Mouse (Mus musculus) right cerebral cortex, postnatal 25 days (tissue): ENCODE measurements at regions not wholly inside any gene's neighbourhood (a gene's known extent, or its start where the extent isn't known, plus 50 kb on each side); places are given as distances from the start of the nearest gene placed in this dataset.

Experiments
- DNase-seq: peaks from one replicate; pipeline ENCODE4 v3.0.0; 2022

DNA sequence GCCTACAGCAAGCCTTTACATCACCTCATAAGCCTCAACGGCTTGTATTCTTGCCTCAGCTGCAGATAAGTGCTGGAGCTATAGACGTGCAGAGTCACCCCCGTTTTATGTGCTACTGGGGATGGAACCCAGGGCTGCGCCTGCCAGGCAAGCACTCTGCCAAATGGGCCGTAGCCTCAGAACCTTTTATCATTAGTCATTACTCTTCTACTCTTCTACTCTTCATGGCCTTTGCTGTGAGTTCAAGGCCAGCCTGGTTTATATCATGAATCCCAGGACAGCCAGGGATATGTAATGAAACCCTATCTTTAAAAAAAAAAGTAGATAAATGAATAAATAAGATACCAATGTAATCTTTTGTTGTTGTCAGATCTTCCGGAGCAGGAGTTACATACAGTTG is 216.6 kb upstream of the Auts2 start:
- no peak for DNase-seq

DNA sequence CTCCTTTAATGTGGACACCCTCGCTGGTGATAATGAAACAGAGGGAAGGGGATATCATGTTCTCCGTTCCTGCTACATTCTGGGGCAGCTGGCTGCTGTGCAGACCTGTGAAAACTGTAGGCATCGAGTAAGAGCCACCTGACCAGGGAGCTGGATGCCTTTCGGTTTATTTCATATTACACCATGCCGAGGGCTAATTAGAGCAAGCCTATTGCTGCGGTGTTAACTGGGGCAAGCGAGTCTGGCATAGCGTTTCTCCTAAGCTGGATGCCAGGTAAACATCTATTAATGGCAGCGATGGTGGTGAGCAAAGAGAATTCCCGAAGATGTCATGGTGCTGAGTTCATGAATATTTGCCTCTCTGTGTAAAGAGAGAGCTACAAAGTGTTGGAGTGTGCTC is 215.8 kb upstream of the Auts2 start:
- no peak for DNase-seq

DNA sequence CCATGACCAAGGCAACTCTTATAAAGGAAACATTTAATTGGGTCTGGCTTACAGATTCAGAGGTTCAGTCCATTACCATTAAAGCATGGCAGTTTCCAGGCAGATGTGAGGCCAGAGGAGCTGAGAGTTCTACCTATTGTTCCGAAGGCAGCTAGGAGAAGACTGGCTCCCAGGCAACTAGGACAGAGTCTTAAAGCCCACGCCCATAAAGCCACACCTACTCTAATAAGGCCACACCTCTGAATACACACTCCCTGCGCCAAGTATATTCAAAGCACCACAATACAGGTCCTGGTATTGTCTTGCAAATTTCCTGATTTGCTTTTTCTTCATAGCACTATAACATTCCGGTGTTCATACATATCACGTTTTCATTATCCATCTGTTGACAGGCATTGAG is 194.8 kb upstream of the Auts2 start:
- DNase-seq: no peak

DNA sequence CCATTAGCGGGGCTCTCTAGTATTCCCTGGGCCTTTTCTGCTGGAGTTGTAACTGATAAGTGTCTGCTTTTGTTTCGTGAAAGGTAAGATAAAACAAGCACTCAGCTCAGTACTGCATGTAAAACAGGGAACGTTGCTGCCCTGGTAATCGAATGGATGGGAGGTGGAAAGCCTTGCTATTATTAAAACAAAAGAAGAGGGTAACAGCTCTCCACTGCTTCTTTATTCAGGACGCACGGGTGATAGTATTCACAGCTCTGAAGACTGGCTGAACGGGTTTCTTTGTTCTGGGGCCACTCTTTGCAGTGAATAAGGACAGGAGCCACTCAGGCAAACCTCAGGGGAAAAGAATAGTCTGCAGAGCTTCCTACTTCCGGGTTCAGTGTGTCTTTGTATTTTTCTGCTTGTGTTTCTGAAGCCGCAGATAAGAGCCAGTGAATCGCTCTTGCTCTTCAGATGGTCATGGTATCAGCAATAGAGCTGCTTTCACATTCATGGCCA is 185.6 kb upstream of the Auts2 start:
- DNase-seq: no peak

DNA sequence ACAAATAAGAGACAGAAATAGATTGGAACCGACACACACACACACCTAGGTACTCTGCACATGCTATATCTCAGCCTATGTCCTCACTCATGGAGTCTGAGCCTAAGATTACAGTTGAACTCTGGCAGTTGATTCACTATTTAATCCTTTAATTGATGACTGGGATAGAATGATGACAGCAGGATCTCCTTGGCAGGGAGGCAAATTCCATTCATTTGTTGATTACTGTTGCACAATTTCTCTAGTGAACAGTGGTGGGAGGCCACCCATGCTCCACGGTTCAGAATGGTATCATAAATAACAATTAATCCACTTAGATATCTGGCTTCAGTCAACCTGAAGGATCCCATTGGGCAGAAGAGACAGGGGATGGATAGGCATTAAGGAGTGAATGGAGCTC is 181.3 kb upstream of the Auts2 start:
- DNase-seq: no peak

DNA sequence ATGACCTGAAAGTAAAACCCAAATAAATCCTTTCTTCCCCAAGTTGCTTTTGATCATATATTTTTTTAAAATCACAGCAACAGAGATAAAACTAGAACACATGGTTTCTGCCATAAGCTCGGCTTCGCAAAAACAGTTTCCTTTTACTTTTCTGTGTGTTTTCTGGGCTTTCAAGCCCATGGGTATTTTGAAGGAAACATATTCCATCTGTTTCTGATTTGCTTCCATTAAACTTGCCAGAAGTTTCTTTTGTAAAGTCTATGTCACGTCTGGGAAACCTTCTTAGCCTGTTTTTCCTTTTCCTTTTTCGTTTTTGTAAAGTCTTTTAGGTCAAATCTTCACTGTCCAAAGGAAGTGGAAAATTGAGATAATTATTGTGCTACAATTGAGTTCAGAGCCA is 167.2 kb upstream of the Auts2 start:
- DNase-seq: no peak

DNA sequence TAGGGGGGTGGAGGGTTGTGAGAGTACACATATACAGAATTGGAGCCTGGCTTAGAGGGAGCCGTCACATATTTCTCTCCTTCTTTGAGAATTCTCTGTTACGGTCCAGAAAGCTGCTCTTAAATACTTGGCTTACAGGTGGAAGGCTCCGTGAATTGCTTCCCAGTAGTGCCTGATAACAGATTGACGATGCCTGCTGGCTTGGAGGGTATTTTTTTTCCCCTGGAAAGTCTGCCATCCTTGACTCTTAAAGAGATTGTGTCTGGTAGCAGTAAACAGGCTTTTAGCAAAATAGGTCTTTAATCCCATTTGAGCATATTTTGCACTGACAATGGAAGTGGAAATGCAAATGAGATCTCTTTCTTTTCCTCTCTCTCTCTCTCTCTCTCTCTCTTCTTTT is 164.4 kb upstream of the Auts2 start:
- DNase-seq: no peak

DNA sequence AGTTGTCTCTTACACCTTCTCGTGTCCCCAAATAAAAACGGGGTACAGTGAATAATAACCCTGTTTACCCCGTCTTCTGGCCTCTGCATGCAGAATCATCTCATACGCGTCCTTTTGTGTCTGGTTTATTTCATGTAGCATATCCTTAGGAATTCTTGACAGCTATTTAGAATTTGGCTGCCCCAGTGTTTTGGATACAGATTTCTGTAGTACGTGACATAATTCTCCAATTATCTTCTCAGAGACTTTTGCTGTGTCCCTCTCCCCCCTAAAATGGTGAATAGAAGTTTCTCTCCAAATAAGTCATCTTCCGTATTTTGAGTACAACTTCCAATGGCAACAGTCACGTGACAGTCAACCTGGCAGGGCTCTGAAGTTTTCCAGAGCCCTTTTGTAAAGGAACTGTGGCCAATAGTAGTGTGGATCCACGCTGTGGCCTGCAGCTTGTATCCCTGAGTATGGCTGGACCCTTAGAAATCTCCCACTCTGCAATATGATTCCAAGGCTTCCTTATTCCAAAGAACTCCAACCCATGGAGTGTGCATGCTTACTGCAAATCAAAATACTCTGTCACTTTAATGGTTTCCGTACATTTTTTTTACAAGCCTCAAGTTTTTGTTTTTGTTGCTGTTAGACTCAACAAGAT is 160.4 kb upstream of the Auts2 start:
- DNase-seq: no peak

DNA sequence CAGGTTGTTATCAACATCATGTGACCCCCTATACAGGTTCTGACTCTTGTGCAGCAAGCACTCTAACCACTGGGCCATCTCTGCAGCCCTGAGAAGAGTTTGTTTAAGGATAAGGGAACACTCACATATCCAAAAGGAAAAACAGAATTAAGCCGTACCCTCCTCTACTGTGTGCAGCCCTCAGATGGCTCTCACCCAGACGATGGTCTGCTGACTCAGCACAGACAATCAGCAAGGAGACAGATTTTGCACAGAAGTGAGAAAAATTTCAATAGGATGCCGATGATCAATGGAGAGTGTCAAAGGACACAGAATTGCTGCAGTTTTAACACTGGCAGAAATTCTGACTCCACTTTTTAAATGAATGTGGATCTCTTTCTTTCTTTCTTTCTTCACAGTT is 159.4 kb upstream of the Auts2 start:
- no peak for DNase-seq

DNA sequence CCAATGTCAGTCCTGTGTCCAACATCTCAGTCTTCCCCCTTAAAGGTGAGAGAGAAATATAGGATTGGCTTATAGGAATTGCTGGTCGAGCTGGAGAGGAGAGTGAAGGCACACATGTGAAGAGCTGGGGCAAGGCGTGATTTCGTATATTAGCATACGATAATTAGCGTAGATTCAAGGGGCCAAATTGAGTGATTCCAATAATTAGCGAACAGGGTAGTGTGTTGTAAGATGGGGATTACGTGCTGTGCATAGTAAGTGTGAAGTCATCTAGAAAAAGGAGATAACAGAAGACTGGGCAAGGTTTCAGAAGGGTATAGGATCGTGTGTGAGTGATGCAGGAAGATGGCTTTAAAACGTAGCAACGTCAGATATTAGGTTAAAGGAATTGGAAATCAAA is 147.6 kb upstream of the Auts2 start:
- no peak for DNase-seq

DNA sequence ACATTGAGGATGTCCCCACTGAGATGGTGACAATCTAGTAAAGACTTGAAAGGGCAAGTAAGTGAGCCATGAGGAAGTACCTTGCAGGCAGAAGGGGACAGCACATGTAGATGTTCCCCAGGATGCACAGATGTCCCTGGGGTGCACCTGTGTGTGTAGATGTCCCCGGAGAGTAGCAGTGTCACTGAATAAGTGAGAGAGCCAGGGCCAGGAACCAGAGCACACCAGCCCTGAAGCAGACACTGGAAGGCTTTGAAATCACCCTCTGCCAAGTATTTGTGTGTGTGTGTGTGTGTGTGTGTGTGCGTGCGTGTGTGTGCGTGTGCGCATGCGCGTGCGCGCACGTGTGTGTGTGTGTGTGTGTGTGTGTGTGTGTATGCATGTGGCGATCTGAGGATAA is 132.1 kb upstream of the Auts2 start:
- DNase-seq: no peak

DNA sequence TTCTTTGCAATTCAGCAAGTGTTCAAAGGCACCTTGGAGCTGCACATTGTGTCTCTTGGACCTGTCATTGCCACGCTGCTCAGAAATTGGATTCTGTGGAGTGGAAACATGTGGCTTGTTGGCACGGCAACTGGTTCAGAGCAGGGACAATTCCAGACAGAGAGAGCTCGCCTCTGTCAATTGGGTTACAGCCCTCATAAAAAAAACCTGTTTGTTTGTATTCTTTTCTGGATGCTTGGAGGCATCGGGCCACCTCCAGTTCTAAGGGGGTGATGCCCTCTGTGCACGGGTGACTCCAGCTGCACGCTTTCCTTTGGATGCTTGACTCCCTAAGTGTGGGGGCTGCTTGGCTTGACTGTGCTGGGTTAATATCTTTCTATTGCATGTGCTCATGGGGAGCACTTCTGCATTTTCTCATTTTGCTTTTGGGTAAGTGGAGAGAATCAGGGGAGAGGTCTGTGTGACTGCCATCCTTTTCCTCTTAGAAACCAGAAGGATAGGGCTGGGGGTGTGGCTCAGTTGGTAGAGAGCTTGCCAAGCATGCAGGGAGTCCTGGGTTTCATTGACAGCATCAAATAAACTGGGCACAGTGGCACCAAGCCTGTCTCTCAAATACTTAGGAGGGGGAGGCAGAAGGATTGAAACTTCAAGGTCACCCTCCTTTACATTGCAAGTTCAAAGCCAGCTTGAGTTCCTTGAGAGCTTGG is 130.6 kb upstream of the Auts2 start:
- no peak for DNase-seq

DNA sequence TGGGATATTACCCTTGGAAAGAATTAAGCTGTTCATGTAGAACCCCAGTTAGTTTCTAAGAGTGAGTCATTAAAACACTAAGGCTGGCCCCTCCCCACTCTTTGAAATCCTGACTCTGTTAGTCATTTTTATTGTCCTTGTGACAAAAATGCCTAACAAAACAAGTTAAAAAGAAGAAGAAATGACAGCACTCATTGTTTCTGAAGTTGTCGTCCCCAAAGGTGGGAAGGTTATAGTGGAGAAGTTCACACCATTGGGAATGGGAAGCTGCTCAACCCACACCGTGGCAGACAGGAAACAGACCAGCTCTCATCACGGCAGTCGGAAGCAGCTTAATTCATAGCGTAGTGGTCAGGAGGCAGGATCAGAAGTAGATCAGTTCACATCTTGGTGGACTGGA is 128.4 kb upstream of the Auts2 start:
- DNase-seq: no peak

DNA sequence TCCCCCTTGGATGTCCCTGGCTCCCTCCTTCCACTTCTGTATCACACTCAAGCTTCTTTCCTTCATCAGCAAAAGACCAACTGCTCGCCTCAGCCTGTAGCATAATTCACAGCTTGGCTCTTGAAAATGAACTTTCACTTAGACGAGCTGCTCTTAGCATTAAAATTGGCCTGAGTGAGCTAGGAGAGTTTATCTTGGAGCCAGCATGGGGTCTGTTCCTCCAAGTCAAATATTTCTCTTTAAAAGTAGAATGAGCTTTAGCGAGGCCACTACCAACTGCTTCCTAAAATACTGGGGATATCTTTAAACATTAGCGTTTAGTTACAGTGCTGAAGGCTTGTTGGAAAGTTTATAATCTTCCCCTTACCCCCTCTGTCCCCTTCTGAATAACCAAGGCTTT is 124.2 kb upstream of the Auts2 start:
- no peak for DNase-seq

DNA sequence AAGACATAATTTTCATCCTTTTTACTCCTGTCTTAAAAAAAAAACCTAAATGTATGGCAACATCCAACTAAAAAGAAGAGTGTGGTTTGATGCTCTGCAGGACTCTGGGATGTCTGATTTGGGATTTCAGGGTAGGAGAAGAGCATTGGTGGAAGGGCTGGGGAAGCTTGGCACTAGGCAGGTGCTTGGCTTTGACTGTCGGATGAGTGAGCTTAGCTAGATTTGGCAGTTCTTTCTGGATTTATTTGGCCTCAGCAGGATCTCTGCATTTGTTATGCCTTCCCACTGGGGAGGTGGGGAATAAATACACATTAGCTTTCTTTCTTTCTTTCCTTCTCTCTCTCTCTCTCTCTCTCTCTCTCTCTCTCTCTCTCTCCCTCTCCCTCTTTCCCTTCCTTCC is 118.1 kb upstream of the Auts2 start:
- DNase-seq: no peak

DNA sequence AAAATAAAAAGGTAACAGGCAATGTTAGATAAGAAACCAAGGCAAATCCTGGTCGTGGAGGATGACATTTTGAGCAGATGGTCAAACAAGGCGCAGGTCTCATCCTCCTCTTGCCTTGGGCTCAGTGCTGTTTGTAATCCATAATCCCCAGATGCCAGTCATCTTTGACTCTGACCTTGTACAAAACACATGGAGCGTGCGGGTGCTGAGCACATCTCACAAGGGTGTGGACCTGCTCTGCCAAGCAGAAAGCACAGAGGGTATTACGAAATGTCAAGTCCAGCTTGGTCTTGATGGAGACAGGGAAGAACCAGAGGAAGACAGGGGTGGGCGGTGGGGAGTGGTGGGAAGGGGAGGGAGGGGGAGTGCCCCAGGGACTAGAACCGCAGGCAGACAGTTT is 116.9 kb upstream of the Auts2 start:
- no peak for DNase-seq

DNA sequence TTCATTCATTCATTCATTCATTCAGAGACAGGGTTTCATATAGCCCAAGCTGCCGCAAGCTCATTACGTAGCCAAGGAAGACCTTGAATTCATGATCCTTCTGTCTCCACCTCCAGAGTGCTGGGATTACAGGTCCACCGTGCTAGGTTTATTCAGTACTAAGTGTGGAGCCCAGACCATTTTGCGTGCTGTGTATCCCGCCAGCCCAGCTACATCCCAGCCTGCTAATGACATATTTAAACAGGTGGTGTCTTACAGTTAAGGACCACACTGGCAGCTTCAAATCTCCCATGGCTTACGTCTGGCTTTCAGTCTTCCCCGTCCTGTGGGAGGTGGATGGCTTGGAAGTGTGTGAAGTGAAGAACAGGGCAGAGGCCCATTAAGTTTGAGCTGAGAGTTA is 111.2 kb upstream of the Auts2 start:
- no peak for DNase-seq

DNA sequence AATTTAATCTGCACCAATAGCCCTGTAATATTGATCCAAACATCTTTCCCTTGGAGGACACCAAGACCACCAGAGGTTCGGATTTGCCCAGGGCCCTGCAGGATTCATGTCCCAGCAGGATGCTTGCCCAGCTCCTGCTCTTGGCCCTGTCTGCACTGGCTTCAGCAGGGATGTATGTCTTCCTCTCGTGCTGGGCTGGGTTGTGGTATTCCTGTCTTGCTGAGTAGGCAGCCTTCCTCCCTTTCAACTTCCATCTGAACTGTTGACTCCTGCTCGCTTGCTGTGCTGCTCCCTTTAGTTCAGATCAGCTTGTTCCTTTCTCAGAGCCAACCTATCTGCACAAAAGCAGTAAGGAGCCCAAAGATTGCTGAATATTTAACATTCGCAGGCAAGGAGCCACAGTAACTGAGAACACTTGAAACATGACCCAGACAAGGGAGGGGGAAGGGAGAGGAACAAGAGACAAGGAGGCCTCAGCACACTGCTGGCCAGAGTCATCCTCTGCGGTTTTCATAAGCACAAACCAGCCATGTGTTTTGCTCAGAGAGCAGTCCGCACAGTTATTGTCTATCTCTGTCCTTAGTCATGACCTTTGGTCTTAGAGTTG is 110.7 kb upstream of the Auts2 start:
- DNase-seq: peak; percentile 8

DNA sequence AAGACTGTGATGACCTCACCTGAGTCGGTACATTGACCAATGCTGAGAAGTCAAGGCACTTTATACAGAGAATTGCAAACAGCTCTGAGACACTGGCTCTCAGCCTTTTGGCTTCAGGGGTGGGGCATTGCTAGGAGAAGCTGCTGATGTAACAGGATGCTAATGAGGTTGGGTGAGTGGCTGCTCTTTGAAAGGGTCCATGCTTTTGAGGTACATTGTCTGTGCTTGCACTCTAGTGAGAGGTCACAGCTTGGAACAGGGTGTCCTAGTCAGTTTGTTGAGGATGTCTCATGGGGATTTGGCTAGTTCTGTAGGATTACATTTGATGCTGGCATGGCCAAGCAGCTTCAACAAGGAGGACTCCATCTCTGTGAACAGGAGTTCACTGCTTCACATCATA is 109.1 kb upstream of the Auts2 start:
- no peak for DNase-seq

DNA sequence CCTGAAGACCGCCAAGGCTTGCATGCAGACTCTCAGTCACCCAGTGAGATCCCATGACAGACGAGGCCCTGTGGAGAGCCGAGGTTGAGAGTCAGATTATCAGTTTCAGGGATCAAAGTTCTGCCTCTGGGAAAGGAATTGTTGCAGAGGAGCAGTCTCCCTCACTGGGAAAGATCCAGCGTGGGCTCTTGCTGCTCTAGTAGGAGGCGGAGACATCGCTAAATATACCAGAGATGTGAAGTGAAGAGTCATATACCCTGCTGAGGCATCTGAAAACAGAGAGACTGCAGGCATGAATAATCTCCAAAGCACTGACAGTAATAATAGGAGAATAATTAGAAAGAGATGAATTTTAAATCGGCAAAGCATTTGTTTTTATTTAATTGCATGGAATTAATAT is 106.6 kb upstream of the Auts2 start:
- no peak for DNase-seq

DNA sequence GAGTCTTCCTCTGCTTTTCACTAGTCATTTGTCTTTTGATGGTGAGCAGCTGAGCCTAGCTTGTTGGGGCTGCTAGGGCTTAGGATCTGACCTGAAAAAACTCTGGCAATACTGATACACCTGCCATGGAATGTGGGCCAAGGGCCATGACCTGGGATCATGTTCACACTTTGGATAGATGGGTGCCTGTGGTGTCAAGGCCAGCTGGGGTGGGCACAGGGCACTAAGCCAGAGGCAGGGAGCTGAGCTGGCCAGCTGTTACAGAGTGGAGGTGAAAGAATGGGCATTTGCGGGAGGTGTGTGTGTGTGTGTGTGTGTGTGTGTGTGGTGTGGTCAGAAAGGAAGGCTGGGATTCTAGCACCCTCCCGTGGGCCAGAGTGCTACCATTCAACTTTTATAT is 105.6 kb upstream of the Auts2 start:
- DNase-seq: no peak

DNA sequence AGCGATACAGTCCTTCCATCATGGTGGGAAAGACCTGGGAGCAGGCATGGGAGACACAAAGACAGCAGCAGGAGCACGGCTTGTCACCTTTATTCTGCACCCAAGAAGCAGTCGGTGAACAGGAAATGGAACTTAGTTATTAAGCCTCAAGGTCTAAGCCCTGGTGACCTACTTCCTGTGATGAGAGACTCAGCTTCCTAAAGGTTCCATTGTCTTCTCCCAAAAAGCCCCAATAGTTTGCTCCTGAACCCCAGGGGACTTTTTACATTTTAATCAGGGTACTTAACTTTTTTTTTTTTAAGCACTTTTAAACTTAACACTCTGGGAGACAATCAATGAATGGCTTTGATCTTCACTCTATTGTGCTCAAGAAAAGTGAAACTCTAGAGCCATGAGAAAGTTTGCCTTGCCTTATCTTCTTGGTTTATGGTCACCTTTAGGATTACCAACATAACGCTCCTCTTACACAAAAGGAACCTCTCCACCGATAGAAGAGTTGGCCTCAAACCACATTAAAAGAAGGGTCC is 101.6 kb upstream of the Auts2 start:
- DNase-seq: no peak

DNA sequence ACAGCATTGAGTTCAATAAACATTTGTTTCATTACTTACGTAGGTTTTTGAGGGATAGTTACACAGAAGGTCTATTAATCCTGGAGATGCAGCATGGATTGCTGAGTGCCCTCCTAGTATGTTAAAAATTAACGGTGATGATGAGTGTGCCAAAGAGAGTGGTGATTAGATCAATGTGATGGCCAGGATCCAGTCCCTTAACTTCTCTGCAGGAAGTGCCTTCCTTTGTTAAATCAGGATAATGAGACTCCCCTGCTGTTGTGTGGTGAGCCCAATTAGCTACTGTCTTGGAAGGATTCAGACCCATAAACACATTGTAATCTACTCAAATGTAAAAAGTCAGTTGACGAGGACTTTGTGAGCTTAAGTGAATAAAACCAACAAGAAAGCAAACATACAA is 100.1 kb upstream of the Auts2 start:
- DNase-seq: no peak

DNA sequence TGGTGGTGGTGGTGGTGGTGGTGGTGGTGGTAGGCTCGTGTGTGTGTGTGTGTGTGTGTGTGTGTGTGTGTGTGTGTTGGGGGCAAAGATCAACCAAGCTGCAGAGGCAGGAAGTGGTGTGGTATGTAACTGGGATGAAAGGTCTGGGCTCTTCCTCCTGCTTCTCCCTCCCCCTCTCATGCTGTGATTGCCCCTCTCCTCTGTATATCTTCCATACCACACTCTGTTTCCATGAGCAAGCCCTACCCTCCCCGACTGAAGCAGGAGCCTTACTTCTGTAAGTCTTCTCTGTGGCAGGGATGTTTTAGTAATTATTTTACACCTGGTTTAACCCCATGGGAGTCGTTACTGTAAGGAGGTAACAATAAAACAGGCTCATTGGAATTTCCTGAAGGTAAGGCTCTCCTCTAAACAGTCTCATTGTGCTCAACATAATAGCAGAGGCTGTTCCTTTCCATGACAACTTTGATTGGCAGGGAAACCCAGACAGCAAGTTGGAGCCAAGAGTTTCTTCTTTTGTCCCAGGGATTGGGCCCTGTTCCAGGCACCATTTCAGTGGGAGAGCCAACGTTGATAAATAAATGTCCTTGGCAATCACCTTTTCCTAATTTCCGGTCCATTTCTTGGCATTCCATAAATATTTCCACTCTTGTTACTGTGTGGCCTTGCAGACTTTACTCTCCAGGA is 90.2 kb upstream of the Auts2 start:
- DNase-seq: no peak
